Mouse (Mus musculus) neural tube, embryonic 15.5 days (tissue): ENCODE results near the gene Sgms1. TPM values are rescaled to one million over a fixed set of nuclear protein-coding genes. Genes with fewer than 3 reads are reported as not detected.
"Not testable (repeated sequence)": the region's sequence is repeated elsewhere in the genome, so short reads cannot be mapped to it uniquely, and the experiment has no call there.

Experiments used
- ATAC-seq: fragments of 200-750 bp; cut with Nextera tagmentation; 2 replicates; pipeline ENCODE4 v1.8.0; 2017; ENCODE audit warnings: mild to moderate bottlenecking, moderate TSS enrichment, moderate library complexity; ENCODE audit not compliant: low FRiP score
- H3K27ac ChIP-seq: fragments of 300-500 bp; sonication (generic); replicated peaks from 2 replicates; pipeline ENCODE4 v1.5.1; 2015; ENCODE audit warnings: mild to moderate bottlenecking, inconsistent platforms
- H3K27me3 ChIP-seq: fragments of 300-500 bp; sonication (generic); replicated peaks from 2 replicates; pipeline ENCODE4 v1.6.1; 2015; ENCODE audit warnings: inconsistent platforms
- H3K36me3 ChIP-seq: fragments of 300-500 bp; sonication (generic); 2 replicates; pipeline ENCODE4 v1.6.1; 2015; ENCODE audit warnings: inconsistent platforms
- H3K4me1 ChIP-seq: fragments of 300-500 bp; sonication (generic); 2 replicates; pipeline ENCODE4 v1.6.1; 2015; ENCODE audit warnings: inconsistent platforms
- H3K4me2 ChIP-seq: fragments of 300-500 bp; sonication (generic); 2 replicates; pipeline ENCODE4 v1.6.1; 2015; ENCODE audit warnings: inconsistent platforms, mild to moderate bottlenecking, moderate library complexity
- H3K4me3 ChIP-seq: fragments of 300-500 bp; sonication (generic); replicated peaks from 2 replicates; pipeline ENCODE4 v1.5.1; 2015; ENCODE audit warnings: mild to moderate bottlenecking, inconsistent platforms
- H3K9ac ChIP-seq: fragments of 300-500 bp; sonication (generic); replicated peaks from 2 replicates; pipeline ENCODE4 v1.6.1; 2015; ENCODE audit warnings: mild to moderate bottlenecking, inconsistent platforms
- H3K9me3 ChIP-seq: fragments of 300-500 bp; sonication (generic); replicated peaks from 2 replicates; pipeline ENCODE4 v1.6.1; 2016; ENCODE audit warnings: inconsistent platforms
- WGBS: fragments of 180-500 bp; shearing (Covaris S2); methylation state at CpG from one replicate; pipeline ENCODE4 v1.1.7; 2015; ENCODE audit warnings: mixed read lengths; 5-methylcytosine and 5-hydroxymethylcytosine counted together
- polyA plus RNA-seq: library from polyadenylated mRNA; unstranded; fragments of >200 nt; fragmentation: Nextera tagmentation; extraction: Ambion mirVana; gene quantifications from 2 replicates; pipeline ENCODE4 v1.2.1, GENCODE M21; 2015

Gene Sgms1
- polyA plus RNA-seq, 1 experiment from 2014 or later: 24.6 TPM

DNA sequence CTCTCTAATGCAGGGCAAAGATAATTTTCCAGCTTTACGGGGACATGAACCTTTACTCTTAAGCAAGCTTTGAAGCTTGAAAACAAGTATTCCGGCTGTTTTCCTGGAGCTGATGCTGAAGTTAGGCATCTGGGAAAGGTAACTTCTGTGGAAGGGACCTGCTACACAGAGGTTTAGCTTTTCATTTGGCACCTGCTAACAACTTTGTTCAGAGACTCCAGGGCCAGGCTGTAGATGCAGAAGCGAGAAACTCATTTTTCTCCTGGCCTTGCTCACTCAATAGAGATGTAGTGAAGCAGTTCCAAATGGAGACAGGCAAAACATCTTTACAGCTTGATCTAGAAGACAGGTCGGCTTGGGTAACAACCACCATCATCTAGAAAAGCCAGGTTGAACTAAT, 225.4 kb downstream of the Sgms1 start:
- no peaks in the 10 kb centered on the region for H3K4me1 ChIP-seq
- WGBS: 94% methylated on average over 4 of the region's 4 CpGs
- H3K4me3 ChIP-seq: no peak overlapping the region
- peaks cover 10% of the 10 kb centered on the region for H3K36me3 ChIP-seq
- no peak overlapping the region for H3K4me2 ChIP-seq
- no peaks in the 10 kb centered on the region for H3K9me3 ChIP-seq
- no peaks in the 10 kb centered on the region for H3K27me3 ChIP-seq
- no peak for ATAC-seq
- no peak overlapping the region for H3K27ac ChIP-seq
- no peak overlapping the region for H3K9ac ChIP-seq

- Histone ChIP-seq H3K36me3 (peaks cover 12% of the 10 kb centered on the region), H3K9me3 (no peaks in the 10 kb centered on the region), H3K27ac (no peak overlapping the region), H3K4me2 (no peak overlapping the region), H3K27me3 (no peaks in the 10 kb centered on the region), H3K4me3 (no peak overlapping the region), H3K4me1 (no peaks in the 10 kb centered on the region), H3K9ac (no peak overlapping the region)
- 92% methylated on average over 7 of the region's 7 CpGs for WGBS
- ATAC-seq: no peak
Measured at GRCm38 (mm10) chr19:32159944-32160343, 229.6 kb downstream of the Sgms1 start.

DNA sequence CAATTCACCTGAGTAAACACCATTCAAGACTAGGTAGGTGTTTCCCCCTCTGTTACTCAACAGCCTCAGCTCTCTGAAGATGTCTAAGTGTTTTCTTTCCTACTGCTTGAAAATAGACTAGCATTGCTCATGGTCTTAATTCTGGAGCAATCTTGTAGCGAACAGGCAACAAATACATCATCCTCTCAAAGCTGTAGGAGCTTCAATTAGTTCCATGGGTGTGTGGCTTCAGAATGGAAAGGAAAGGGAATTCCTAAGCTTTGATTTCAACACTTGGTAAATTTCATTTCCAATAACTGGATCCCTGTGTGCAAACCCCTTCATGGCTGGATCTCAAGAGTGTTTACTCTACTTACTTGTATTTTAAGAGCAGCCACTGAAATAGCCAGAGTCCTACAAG, 230.3 kb downstream of the Sgms1 start:
- no peak overlapping the region for H3K4me3 ChIP-seq
- H3K36me3 ChIP-seq: peaks cover 12% of the 10 kb centered on the region
- no peaks in the 10 kb centered on the region for H3K27me3 ChIP-seq
- no peaks in the 10 kb centered on the region for H3K4me1 ChIP-seq
- H3K4me2 ChIP-seq: no peak overlapping the region
- no peak overlapping the region for H3K27ac ChIP-seq
- WGBS: 84% methylated on average over 1 of the region's 1 CpGs
- H3K9me3 ChIP-seq: no peaks in the 10 kb centered on the region
- H3K9ac ChIP-seq: no peak overlapping the region
- ATAC-seq: no peak

- H3K4me2 ChIP-seq: no peak overlapping the region
- no peak overlapping the region for H3K9ac ChIP-seq
- H3K4me1 ChIP-seq: no peaks in the 10 kb centered on the region
- WGBS: 92% methylated on average over 6 of the region's 6 CpGs
- H3K4me3 ChIP-seq: no peak overlapping the region
- no peak for ATAC-seq
- H3K9me3 ChIP-seq: no peaks in the 10 kb centered on the region
- no peaks in the 10 kb centered on the region for H3K27me3 ChIP-seq
- H3K27ac ChIP-seq: no peak overlapping the region
- H3K36me3 ChIP-seq: peaks cover 12% of the 10 kb centered on the region
Measured at GRCm38 (mm10) chr19:32157045-32157444, 232.5 kb downstream of the Sgms1 start.

- H3K4me3 ChIP-seq: no peak overlapping the region
- H3K9ac ChIP-seq: no peak overlapping the region
- H3K4me2 ChIP-seq: no peak overlapping the region
- no peak overlapping the region for H3K27ac ChIP-seq
- WGBS: 86% methylated on average over 6 of the region's 6 CpGs
- H3K4me1 ChIP-seq: no peaks in the 10 kb centered on the region
- no peaks in the 10 kb centered on the region for H3K9me3 ChIP-seq
- H3K36me3 ChIP-seq: no peaks in the 10 kb centered on the region
- no peaks in the 10 kb centered on the region for H3K27me3 ChIP-seq
- ATAC-seq: no peak
Measured at GRCm38 (mm10) chr19:32152529-32152928, 237.0 kb downstream of the Sgms1 start.

- Histone ChIP-seq H3K4me3 (no peak overlapping the region), H3K9me3 (no peaks in the 10 kb centered on the region), H3K36me3 (no peaks in the 10 kb centered on the region), H3K27ac (no peak overlapping the region), H3K27me3 (no peaks in the 10 kb centered on the region), H3K4me2 (no peak overlapping the region), H3K4me1 (no peaks in the 10 kb centered on the region), H3K9ac (no peak overlapping the region)
- no peak for ATAC-seq
- 93% methylated on average over 5 of the region's 5 CpGs for WGBS
Measured at GRCm38 (mm10) chr19:32148710-32149109, 240.8 kb downstream of the Sgms1 start.

GRCm38 (mm10) chr19:32142383-32142782, 247.1 kb downstream of the Sgms1 start:
- H3K27ac ChIP-seq: no peak overlapping the region
- H3K36me3 ChIP-seq: no peaks in the 10 kb centered on the region
- no peak overlapping the region for H3K4me3 ChIP-seq
- H3K4me1 ChIP-seq: no peaks in the 10 kb centered on the region
- ATAC-seq: no peak
- WGBS: 85% methylated on average over 6 of the region's 6 CpGs
- no peaks in the 10 kb centered on the region for H3K9me3 ChIP-seq
- no peak overlapping the region for H3K4me2 ChIP-seq
- no peak overlapping the region for H3K9ac ChIP-seq
- no peaks in the 10 kb centered on the region for H3K27me3 ChIP-seq

GRCm38 (mm10) chr19:32138361-32139088, 251.0 kb downstream of the Sgms1 start:
- H3K27me3 ChIP-seq: no peaks in the 10 kb centered on the region
- no peaks in the 10 kb centered on the region for H3K9me3 ChIP-seq
- no peak overlapping the region for H3K9ac ChIP-seq
- no peak overlapping the region for H3K4me2 ChIP-seq
- no peak for ATAC-seq
- H3K36me3 ChIP-seq: no peaks in the 10 kb centered on the region
- H3K27ac ChIP-seq: no peak overlapping the region
- no peaks in the 10 kb centered on the region for H3K4me1 ChIP-seq
- 81% methylated on average over 14 of the region's 14 CpGs for WGBS
- no peak overlapping the region for H3K4me3 ChIP-seq

GRCm38 (mm10) chr19:32137904-32138303, 251.6 kb downstream of the Sgms1 start:
- H3K9ac ChIP-seq: no peak overlapping the region
- no peak overlapping the region for H3K4me3 ChIP-seq
- no peak overlapping the region for H3K4me2 ChIP-seq
- no peaks in the 10 kb centered on the region for H3K4me1 ChIP-seq
- no peaks in the 10 kb centered on the region for H3K9me3 ChIP-seq
- H3K36me3 ChIP-seq: no peaks in the 10 kb centered on the region
- 91% methylated on average over 5 of the region's 5 CpGs for WGBS
- no peak for ATAC-seq
- H3K27me3 ChIP-seq: no peaks in the 10 kb centered on the region
- no peak overlapping the region for H3K27ac ChIP-seq

GRCm38 (mm10) chr19:32136888-32137625, 252.5 kb downstream of the Sgms1 start:
- Histone ChIP-seq H3K27ac (no peak overlapping the region), H3K36me3 (no peaks in the 10 kb centered on the region), H3K4me1 (no peaks in the 10 kb centered on the region), H3K4me3 (no peak overlapping the region), H3K27me3 (no peaks in the 10 kb centered on the region), H3K4me2 (no peak overlapping the region), H3K9me3 (no peaks in the 10 kb centered on the region), H3K9ac (no peak overlapping the region)
- no peak for ATAC-seq
- WGBS: 46% methylated on average over 4 of the region's 4 CpGs

GRCm38 (mm10) chr19:32131707-32132488, 257.6 kb downstream of the Sgms1 start:
- not testable (repeated sequence) for H3K9me3 ChIP-seq, H3K9ac ChIP-seq, H3K4me2 ChIP-seq, H3K4me1 ChIP-seq, H3K4me3 ChIP-seq, H3K27me3 ChIP-seq, H3K36me3 ChIP-seq, H3K27ac ChIP-seq
- WGBS: 93% methylated on average over 15 of the region's 17 CpGs
- peak; percentile 45; the same call in 1 of the 2 replicates for ATAC-seq
